Mouse (Mus musculus): ENCODE results near the gene Wrap73. TPM values are rescaled to one million over a fixed set of nuclear protein-coding genes. Genes with fewer than 3 reads are reported as not detected.

Gene Wrap73
- 30.6 and 32.1 TPM in 2 replicates for polyA plus RNA-seq (2021; fragmentation: Nextera tagmentation)
- long read RNA-seq, experiment 1, transcript Wrap73-201 (12 exons, 1,598 nt) = major isoform, 45 of 57 reads
- long read RNA-seq, experiment 1, partial matches to known transcripts = 7 of 57 reads
- long read RNA-seq, experiment 1, other reads (novel, unspliced or antisense) = 5 of 57 reads
- long read RNA-seq, experiment 2, transcript Wrap73-201 (12 exons, 1,598 nt) = major isoform, 138 of 148 reads
- long read RNA-seq, experiment 2, partial matches to known transcripts = 0 of 148 reads
- long read RNA-seq, experiment 2, other reads (novel, unspliced or antisense) = 10 of 148 reads

GRCm38 (mm10) chr4:154142211-154143040 lies at the start of gene Wrap73:
Gene Wrap73 (plus strand): TSS chr4:154142372.

GRCm38 (mm10) chr4:154140182-154140212 lies 2.2 kb upstream of the Wrap73 start, which contains the start of gene Trp73:
Gene Trp73 (minus strand): TSS chr4:154140208.

GRCm38 (mm10) chr4:154160538-154161390 lies 18.6 kb downstream of the Wrap73 start, which contains the start of gene Tprgl:
Gene Tprgl (minus strand): TSS chr4:154160666.

GRCm38 (mm10) chr4:154170506-154171150 lies 28.5 kb downstream of the Wrap73 start, which contains the start of gene Megf6:
Gene Megf6 (plus strand): TSS chr4:154170730.

Other genes starting within 250 kb of the Wrap73 start
- 51.6 and 53.2 TPM in 2 replicates for gene A430005L14Rik, start 185.1 kb upstream of the Wrap73 start, polyA plus RNA-seq (2021; fragmentation: Nextera tagmentation)
- 2.1 and 2.3 TPM in 2 replicates for gene Dffb, start 167.2 kb upstream of the Wrap73 start, polyA plus RNA-seq (2021; fragmentation: Nextera tagmentation)
- 13.2 and 13.6 TPM in 2 replicates for gene Cep104, start 167.2 kb upstream of the Wrap73 start, polyA plus RNA-seq (2021; fragmentation: Nextera tagmentation)
- gene Lrrc47, start 130.6 kb upstream of the Wrap73 start, polyA plus RNA-seq (2021; fragmentation: Nextera tagmentation) = 1.9 and 3.0 TPM in 2 replicates
- gene Smim1, start 116.1 kb upstream of the Wrap73 start, polyA plus RNA-seq (2021; fragmentation: Nextera tagmentation) = 43.9 and 46.6 TPM in 2 replicates
- not detected in 2 replicates for gene Ccdc27, start 99.7 kb upstream of the Wrap73 start, polyA plus RNA-seq (2021; fragmentation: Nextera tagmentation)
- 0.36 and 0.79 TPM in 2 replicates for gene Trp73, start 2.2 kb upstream of the Wrap73 start, polyA plus RNA-seq (2021; fragmentation: Nextera tagmentation)
- gene Tprgl, start 18.3 kb downstream of the Wrap73 start, polyA plus RNA-seq (2021; fragmentation: Nextera tagmentation) = 106 and 124 TPM in 2 replicates
- gene Megf6, start 28.4 kb downstream of the Wrap73 start, polyA plus RNA-seq (2021; fragmentation: Nextera tagmentation) = 0.80 and 1.3 TPM in 2 replicates
- 0.25 and 0.55 TPM in 2 replicates for gene Arhgef16, start 159.3 kb downstream of the Wrap73 start, polyA plus RNA-seq (2021; fragmentation: Nextera tagmentation)
- gene B230104I21Rik, start 193.8 kb downstream of the Wrap73 start, polyA plus RNA-seq (2021; fragmentation: Nextera tagmentation) = 1.1 and 1.8 TPM in 2 replicates

All from layer of hippocampus, adult 6 months (tissue).